10 mouse cellular contexts compared by ENCODE assay signal in genomic region chr12:31567535-31567934, GRCm38 (mm10). TPM values are rescaled to one million over a fixed set of nuclear protein-coding genes. Genes with fewer than 3 reads are reported as not detected.
DNase-seq lines count a peak whose midpoint lies in the region; ATAC-seq and TF ChIP-seq lines count a peak whose summit lies in the region.
"Not testable (repeated sequence)": the region's sequence is repeated elsewhere in the genome, so short reads cannot be mapped to it uniquely, and the experiment has no call there.
"Had no signal": no experiment of that assay in that cellular context is flagged by ENCODE, and none has a peak within 500 bp of the region (broad histone marks: within the 10 kb centered on the region; RNA-seq: fewer than 3 reads in every experiment).

No protein-coding gene starts in this region.

- peak; percentile 38; the same call in 1 of the 2 replicates for TF ChIP-seq POLR2A in CH12.LX (IDR thresholded peaks at IDR 0.05; ENCODE audit: low read depth, low read length)

- peak overlapping the region; percentile 93 for H3K4me2 ChIP-seq in CH12.LX (ENCODE audit: insufficient read depth, low read depth, poor library complexity, severe bottlenecking)
- peak overlapping the region; percentile 45 for H3K4me2 ChIP-seq in heart, embryonic 15.5 days
- peak overlapping the region; percentile 56 for H3K4me2 ChIP-seq in intestine, embryonic 15.5 days (replicated peaks)
- peak overlapping the region; percentile 54 for H3K4me2 ChIP-seq in liver, postnatal 0 days (ENCODE audit: low read depth, low read length)
- peak overlapping the region; percentile 41 for H3K4me2 ChIP-seq in midbrain, embryonic 12.5 days (replicated peaks)

- peak overlapping the region in 1 of 3 experiments; percentile 56 for H3K4me3 ChIP-seq in CH12.LX (replicated peaks in 1 of 3; ENCODE audit: low read depth in 2 of 3, low read length in 2 of 3, poor library complexity in 1 of 3)
- H3K4me3 ChIP-seq in forebrain, embryonic 10.5 days: peak overlapping the region; percentile 41
- H3K4me3 ChIP-seq in heart, embryonic 15.5 days: peak overlapping the region; percentile 22
- H3K4me3 ChIP-seq in intestine, embryonic 15.5 days (replicated peaks): peak overlapping the region; percentile 14; the same call in 1 of the 2 replicates
- peak overlapping the region; percentile 17; the same call in 1 of the 2 replicates for H3K4me3 ChIP-seq in liver, postnatal 0 days (ENCODE audit: low read depth, low read length)
- H3K4me3 ChIP-seq in midbrain, embryonic 12.5 days: peak overlapping the region; percentile 17

- DNase-seq in CH12.LX (ENCODE audit: extremely low read depth); forebrain, embryonic 10.5 days (ENCODE audit: extremely low spot score, low spot score); liver, postnatal 0 days: not testable (repeated sequence)
- DNase-seq in kidney, postnatal 4 days: peak; percentile 27 to 42
- DNase-seq in splenic B cell, adult 2 months (ENCODE audit: low read depth, low spot score): peak; percentile 11

- H3K27ac ChIP-seq in CH12.LX (ENCODE audit: insufficient read depth, low read depth); forebrain, embryonic 10.5 days; intestine, embryonic 15.5 days; liver, postnatal 0 days (ENCODE audit: low read depth); midbrain, embryonic 12.5 days (replicated peaks): not testable (repeated sequence)
- 0 out of 2 replicates have a peak overlapping the region, but pooled peaks have one; percentile 47 for H3K27ac ChIP-seq in heart, embryonic 15.5 days

- not testable (repeated sequence) for TF ChIP-seq CTCF in CH12.LX (conservative IDR thresholded peaks at IDR 0.05 in 1 of 2, IDR thresholded peaks at IDR 0.05 in 1 of 2; ENCODE audit: low read depth in 2 of 2, low read length in 2 of 2); liver, postnatal 0 days (IDR thresholded peaks at IDR 0.05; ENCODE audit: low read depth)

- TF ChIP-seq RAD21 in CH12.LX (IDR thresholded peaks at IDR 0.05; ENCODE audit: low read depth, low read length): not testable (repeated sequence)

- ATAC-seq in heart, embryonic 15.5 days (replicated peaks; ENCODE audit: insufficient number of reproducible peaks, insufficient read depth, low FRiP score, low read depth); liver, postnatal 0 days; midbrain, embryonic 12.5 days (ENCODE audit: low FRiP score, low read depth): not testable (repeated sequence)
- peak; percentile 72 for ATAC-seq in intestine, embryonic 15.5 days

- H3K27me3 ChIP-seq in CH12.LX (replicated peaks); heart, embryonic 15.5 days; intestine, embryonic 15.5 days (replicated peaks); liver, postnatal 0 days (ENCODE audit: insufficient read depth, low read length); midbrain, embryonic 12.5 days; splenic B cell, adult 2 months (ENCODE audit: control insufficient read depth, insufficient read depth, low read length, poor library complexity, severe bottlenecking): not testable (repeated sequence)
- peaks cover 20% of the 10 kb centered on the region for H3K27me3 ChIP-seq in forebrain, embryonic 10.5 days (ENCODE audit: poor library complexity, severe bottlenecking)

- TF ChIP-seq EP300 in CH12.LX (IDR thresholded peaks at IDR 0.05; ENCODE audit: low read length); liver, postnatal 0 days (IDR thresholded peaks at IDR 0.05; ENCODE audit: low read depth): not testable (repeated sequence)

- not testable (repeated sequence) for H3K36me3 ChIP-seq in CH12.LX (replicated peaks in 1 of 2; ENCODE audit: control insufficient read depth in 1 of 2, insufficient read depth in 1 of 2, low read length in 1 of 2); forebrain, embryonic 10.5 days (replicated peaks); heart, embryonic 15.5 days; intestine, embryonic 15.5 days; liver, postnatal 0 days (replicated peaks; ENCODE audit: insufficient read depth, low read length); midbrain, embryonic 12.5 days; splenic B cell, adult 2 months (ENCODE audit: control insufficient read depth, insufficient read depth, low read length, poor library complexity, severe bottlenecking)

- peak overlapping the region; percentile 47 for H3K9ac ChIP-seq in CH12.LX (ENCODE audit: insufficient read depth, low read depth)
- 0 out of 2 replicates have a peak overlapping the region, but pooled peaks have one; percentile 7 for H3K9ac ChIP-seq in heart, embryonic 15.5 days
- H3K9ac ChIP-seq in intestine, embryonic 15.5 days; liver, postnatal 0 days (replicated peaks); midbrain, embryonic 12.5 days (replicated peaks): not testable (repeated sequence)

- not testable (repeated sequence) for H3K79me2 ChIP-seq in CH12.LX (replicated peaks; ENCODE audit: control insufficient read depth, extremely low read depth, insufficient read depth, poor library complexity, severe bottlenecking)

- 23% methylated on average over 10 of the region's 10 CpGs for WGBS in forebrain, embryonic 10.5 days
- 30% methylated on average over 10 of the region's 10 CpGs for WGBS in heart, embryonic 15.5 days
- WGBS in intestine, embryonic 15.5 days: 22% methylated on average over 10 of the region's 10 CpGs
- 28% methylated on average over 10 of the region's 10 CpGs for WGBS in liver, postnatal 0 days (ENCODE audit: insufficient replicate concordance)
- 33% methylated on average over 10 of the region's 10 CpGs for WGBS in midbrain, embryonic 12.5 days

- dilution Hi-C loops in CH12.LX (cut with MboI; ENCODE audit: extremely low pct_ligation_motif_present, extremely low pct_unique_long_range_greater_than_20kb, low sequenced_read_pairs): not testable (repeated sequence)

- H3K9me3 ChIP-seq in CH12.LX (replicated peaks; ENCODE audit: low read length); forebrain, embryonic 10.5 days; heart, embryonic 15.5 days (replicated peaks); intestine, embryonic 15.5 days; liver, postnatal 0 days (ENCODE audit: low read length); midbrain, embryonic 12.5 days: not testable (repeated sequence)

- in situ Hi-C loops in CH12.LX (cut with MboI; ENCODE audit: low pct_ligation_motif_present, low pct_unique_long_range_greater_than_20kb, low sequenced_read_pairs): not testable (repeated sequence)

- H3K4me1 ChIP-seq in CH12.LX (ENCODE audit: control insufficient read depth in 1 of 2, insufficient read depth in 2 of 2); forebrain, embryonic 10.5 days; heart, embryonic 15.5 days (replicated peaks); intestine, embryonic 15.5 days (replicated peaks); liver, postnatal 0 days (ENCODE audit: insufficient read depth); midbrain, embryonic 12.5 days: not testable (repeated sequence)

RNA-seq across cellular contexts. Expression of gene Slc26a4, which starts 7.8 kb away (rescaled TPM):
- total RNA-seq in CH12.LX (2012; rRNA removed): not detected in 2 replicates
- total RNA-seq in CH12.LX (2014; rRNA removed): not detected in 2 replicates
- polyA plus RNA-seq in CH12.LX (2012; ENCODE audit: insufficient read length, low read depth): not detected in 2 replicates
- not detected in 2 replicates for polyA plus RNA-seq in forebrain, embryonic 10.5 days (2016; fragmentation: Nextera tagmentation; extraction: Ambion mirVana)
- polyA plus RNA-seq in heart, embryonic 15.5 days (2015; fragmentation: Nextera tagmentation; extraction: Ambion mirVana): 0.25 and 0.46 TPM in 2 replicates
- 0.16 and 0.24 TPM in 2 replicates for polyA plus RNA-seq in intestine, embryonic 15.5 days (2015; fragmentation: Nextera tagmentation; extraction: Ambion mirVana)
- 0.04 TPM in 2 replicates for polyA plus RNA-seq in liver, postnatal 0 days (2015; fragmentation: Nextera tagmentation; extraction: Ambion mirVana)
- not detected in 2 replicates for polyA plus RNA-seq in midbrain, embryonic 12.5 days (2016; fragmentation: Nextera tagmentation; extraction: Ambion mirVana)
- total RNA-seq: gastrocnemius, postnatal 25 days had no signal
- polyA plus RNA-seq: erythroblast, embryonic 14.5 days had no signal

Comparison
In these comparisons a context has a peak if more than half of its experiments do, and no peak if none do; other contexts are left out.
1. H3K4me2 ChIP-seq: peak in every context shown above with its lines; median percentile 93 in CH12.LX; 56 in intestine, embryonic 15.5 days; 54 in liver, postnatal 0 days; 45 in heart, embryonic 15.5 days; 41 in midbrain, embryonic 12.5 days.